Mouse (Mus musculus) thymus, postnatal 4 days (tissue): Measurements from ENCODE around the gene Smg6.

Experiments used
- DNase-seq: peaks from one replicate; pipeline ENCODE4 v3.0.0; 2021

The Smg6 gene

GRCm38 (mm10) chr11:75154053-75154585 lies 228.5 kb downstream of the Smg6 start:
- DNase-seq, result no peak

GRCm38 (mm10) chr11:75155985-75156384 lies 230.4 kb downstream of the Smg6 start:
- DNase-seq, result no peak

GRCm38 (mm10) chr11:75156416-75156815 lies 230.8 kb downstream of the Smg6 start:
- no peak for DNase-seq

GRCm38 (mm10) chr11:75157037-75157436 lies 231.4 kb downstream of the Smg6 start:
- no peak for DNase-seq

- DNase-seq, result no peak
Measured at GRCm38 (mm10) chr11:75157901-75158300, 232.3 kb downstream of the Smg6 start.

GRCm38 (mm10) chr11:75158432-75158831 lies 232.8 kb downstream of the Smg6 start:
- no peak for DNase-seq

- DNase-seq, result peak; percentile 80
Measured at GRCm38 (mm10) chr11:75159564-75159963, 233.9 kb downstream of the Smg6 start.

- no peak for DNase-seq
Measured at GRCm38 (mm10) chr11:75160954-75161353, 235.3 kb downstream of the Smg6 start.

GRCm38 (mm10) chr11:75161417-75162008 lies 235.9 kb downstream of the Smg6 start:
- DNase-seq, result no peak

- DNase-seq, result no peak
Measured at GRCm38 (mm10) chr11:75162591-75163080, 237.0 kb downstream of the Smg6 start.

- no peak for DNase-seq
Measured at GRCm38 (mm10) chr11:75163379-75163778, 237.8 kb downstream of the Smg6 start.

GRCm38 (mm10) chr11:75164051-75164450 lies 238.4 kb downstream of the Smg6 start:
- DNase-seq, result no peak

GRCm38 (mm10) chr11:75164750-75165149 lies 239.1 kb downstream of the Smg6 start:
- DNase-seq, result no peak

GRCm38 (mm10) chr11:75165441-75166192 lies 240.0 kb downstream of the Smg6 start:
- peak; percentile 89 for DNase-seq

GRCm38 (mm10) chr11:75166193-75166842 lies 240.7 kb downstream of the Smg6 start:
- DNase-seq, result peak; percentile 59

GRCm38 (mm10) chr11:75166861-75167642 lies 241.4 kb downstream of the Smg6 start:
- peak; percentile 73 for DNase-seq

- peak; percentile 56 for DNase-seq
Measured at GRCm38 (mm10) chr11:75167643-75168589, 242.3 kb downstream of the Smg6 start.

GRCm38 (mm10) chr11:75168590-75169361 lies 243.2 kb downstream of the Smg6 start:
- peak; percentile 93 for DNase-seq

GRCm38 (mm10) chr11:75169405-75170080 lies 243.9 kb downstream of the Smg6 start, which contains the start of gene Hic1:
Hic1 (minus strand) TSS chr11:75169519.
- peak; percentile 35 for DNase-seq
